Mouse (Mus musculus): ENCODE results near the gene Nprl3.

Gene Nprl3

GRCm38 (mm10) chr11:32244617-32245016 lies 22.9 kb downstream of the Nprl3 start:
- no peak for DNase-seq (ENCODE audit: low spot score)

GRCm38 (mm10) chr11:32244064-32244463 lies 23.4 kb downstream of the Nprl3 start:
- DNase-seq (ENCODE audit: low spot score), result no peak

- DNase-seq (ENCODE audit: low spot score), result no peak
Observed at GRCm38 (mm10) chr11:32243205-32243955, 24.1 kb downstream of the Nprl3 start.

GRCm38 (mm10) chr11:32242209-32242608 lies 25.3 kb downstream of the Nprl3 start:
- DNase-seq (ENCODE audit: low spot score), result no peak

- DNase-seq (ENCODE audit: low spot score), result no peak
Observed at GRCm38 (mm10) chr11:32241391-32241790, 26.1 kb downstream of the Nprl3 start.

- peak; percentile 78 for DNase-seq (ENCODE audit: low spot score)
Observed at GRCm38 (mm10) chr11:32238093-32238860, 29.2 kb downstream of the Nprl3 start.

GRCm38 (mm10) chr11:32237411-32237795 lies 30.1 kb downstream of the Nprl3 start:
- no peak for DNase-seq (ENCODE audit: low spot score)

GRCm38 (mm10) chr11:32236712-32237410 lies 30.6 kb downstream of the Nprl3 start:
- DNase-seq (ENCODE audit: low spot score), result no peak

- DNase-seq (ENCODE audit: low spot score), result no peak
Observed at GRCm38 (mm10) chr11:32236132-32236531, 31.4 kb downstream of the Nprl3 start.

- no peak for DNase-seq (ENCODE audit: low spot score)
Observed at GRCm38 (mm10) chr11:32235646-32236045, 31.9 kb downstream of the Nprl3 start.

GRCm38 (mm10) chr11:32234816-32235485 lies 32.6 kb downstream of the Nprl3 start:
- DNase-seq (ENCODE audit: low spot score), result no peak

- no peak for DNase-seq (ENCODE audit: low spot score)
Observed at GRCm38 (mm10) chr11:32233895-32234294, 33.6 kb downstream of the Nprl3 start.

- DNase-seq (ENCODE audit: low spot score), result no peak
Observed at GRCm38 (mm10) chr11:32232848-32233247, 34.7 kb downstream of the Nprl3 start.

- no peak for DNase-seq (ENCODE audit: low spot score)
Observed at GRCm38 (mm10) chr11:32231125-32231524, 36.4 kb downstream of the Nprl3 start.

- no peak for DNase-seq (ENCODE audit: low spot score)
Observed at GRCm38 (mm10) chr11:32230220-32230619, 37.3 kb downstream of the Nprl3 start.

- DNase-seq (ENCODE audit: low spot score), result no peak
Observed at GRCm38 (mm10) chr11:32228292-32228845, 39.1 kb downstream of the Nprl3 start.

GRCm38 (mm10) chr11:32227555-32227954 lies 40.0 kb downstream of the Nprl3 start:
- no peak for DNase-seq (ENCODE audit: low spot score)

GRCm38 (mm10) chr11:32227041-32227440 lies 40.5 kb downstream of the Nprl3 start:
- DNase-seq (ENCODE audit: low spot score), result no peak

- DNase-seq (ENCODE audit: low spot score), result peak; percentile 86
Observed at GRCm38 (mm10) chr11:32226124-32226871, 41.2 kb downstream of the Nprl3 start, which contains the start of gene Mpg. Gene Mpg (plus strand): TSS chr11:32226505.

- DNase-seq (ENCODE audit: low spot score), result no peak
Observed at GRCm38 (mm10) chr11:32225222-32226104, 42.0 kb downstream of the Nprl3 start.
